Mouse (Mus musculus) thymus, postnatal 4 days (tissue): Measurements from ENCODE around the gene Senp1.

Source experiments
- DNase-seq: peaks from one replicate; pipeline ENCODE4 v3.0.0; 2021

Gene Senp1

GRCm38 (mm10) chr15:97999991-98000390 lies 93.6 kb downstream of the Senp1 start:
- DNase-seq, result no peak

GRCm38 (mm10) chr15:97999546-97999945 lies 94.0 kb downstream of the Senp1 start:
- DNase-seq, result no peak

GRCm38 (mm10) chr15:97996716-97997256 lies 96.8 kb downstream of the Senp1 start:
- no peak for DNase-seq

- peak; percentile 71 for DNase-seq
Measured at GRCm38 (mm10) chr15:97992712-97993286, 100.7 kb downstream of the Senp1 start.

- peak; percentile 18 for DNase-seq
Measured at GRCm38 (mm10) chr15:97992027-97992711, 101.4 kb downstream of the Senp1 start.

GRCm38 (mm10) chr15:97991285-97991895 lies 102.2 kb downstream of the Senp1 start:
- no peak for DNase-seq

- no peak for DNase-seq
Measured at GRCm38 (mm10) chr15:97990721-97991120, 102.8 kb downstream of the Senp1 start.

- DNase-seq, result no peak
Measured at GRCm38 (mm10) chr15:97990124-97990523, 103.4 kb downstream of the Senp1 start.

- no peak for DNase-seq
Measured at GRCm38 (mm10) chr15:97989544-97989943, 104.0 kb downstream of the Senp1 start.
